Mouse (Mus musculus) heart, embryonic 13.5 days (tissue): ENCODE measurements around the gene Efhc1. TPM values are rescaled to one million over a fixed set of nuclear protein-coding genes. Genes with fewer than 3 reads are reported as not detected.
"Not testable (repeated sequence)": the region's sequence is repeated elsewhere in the genome, so short reads cannot be mapped to it uniquely, and the experiment has no call there.

Experiments used
- ATAC-seq: fragments of 200-750 bp; cut with Nextera tagmentation; 2 replicates; pipeline ENCODE4 v1.8.0; 2017; ENCODE audit warnings: moderate TSS enrichment; ENCODE audit not compliant: insufficient number of reproducible peaks, low FRiP score, low TSS enrichment; ENCODE audit errors: extremely low read depth
- H3K27ac ChIP-seq: fragments of 300-500 bp; sonication (generic); replicated peaks from 2 replicates; pipeline ENCODE4 v1.5.1; 2015; ENCODE audit warnings: moderate library complexity, mild to moderate bottlenecking, inconsistent platforms
- H3K27me3 ChIP-seq: fragments of 300-500 bp; sonication (generic); replicated peaks from 2 replicates; pipeline ENCODE4 v1.6.1; 2015; ENCODE audit warnings: mild to moderate bottlenecking, inconsistent platforms
- H3K36me3 ChIP-seq: fragments of 300-500 bp; sonication (generic); 2 replicates; pipeline ENCODE4 v1.6.1; 2015; ENCODE audit warnings: mild to moderate bottlenecking, inconsistent platforms
- H3K4me1 ChIP-seq: fragments of 300-500 bp; sonication (generic); 2 replicates; pipeline ENCODE4 v1.6.1; 2015; ENCODE audit warnings: inconsistent platforms
- H3K4me2 ChIP-seq: fragments of 300-500 bp; sonication (generic); 2 replicates; pipeline ENCODE4 v1.6.1; 2015; ENCODE audit warnings: inconsistent platforms, mild to moderate bottlenecking, moderate library complexity
- H3K4me3 ChIP-seq: fragments of 300-500 bp; sonication (generic); 2 replicates; pipeline ENCODE4 v1.5.1; 2015; ENCODE audit warnings: moderate library complexity, mild to moderate bottlenecking, inconsistent platforms
- H3K9ac ChIP-seq: fragments of 300-500 bp; sonication (generic); 2 replicates; pipeline ENCODE4 v1.6.1; 2015; ENCODE audit warnings: inconsistent platforms, mild to moderate bottlenecking, moderate library complexity
- H3K9me3 ChIP-seq: fragments of 300-500 bp; sonication (generic); 2 replicates; pipeline ENCODE4 v1.6.1; 2016; ENCODE audit warnings: inconsistent platforms
- WGBS: fragments of 180-500 bp; shearing (Covaris S2); methylation state at CpG from one replicate; pipeline ENCODE4 v1.1.7; 2015; ENCODE audit warnings: mixed read lengths; 5-methylcytosine and 5-hydroxymethylcytosine counted together
- polyA plus RNA-seq: library from polyadenylated mRNA; unstranded; fragments of >200 nt; fragmentation: Nextera tagmentation; extraction: Ambion mirVana; gene quantifications from 2 replicates; pipeline ENCODE4 v1.2.1, GENCODE M21; 2015

Gene Efhc1
- polyA plus RNA-seq, 1 experiment from 2014 or later: 1.6 TPM

GRCm38 (mm10) chr1:20922612-20923399, 28.6 kb upstream of the Efhc1 start:
- no peaks in the 10 kb centered on the region for H3K27me3 ChIP-seq
- WGBS: 32% methylated on average over 11 of the region's 11 CpGs
- H3K36me3 ChIP-seq: no peaks in the 10 kb centered on the region
- no peaks in the 10 kb centered on the region for H3K9me3 ChIP-seq
- no peak overlapping the region for H3K4me3 ChIP-seq
- peaks cover 16% of the 10 kb centered on the region for H3K4me1 ChIP-seq
- H3K27ac ChIP-seq: peak overlapping the region; percentile 22
- H3K9ac ChIP-seq: no peak overlapping the region
- H3K4me2 ChIP-seq: peak overlapping the region; percentile 40
- no peak; the same call in 1 of the 2 replicates for ATAC-seq

- not testable (repeated sequence) for ATAC-seq
These were observed 26.1 kb upstream of the Efhc1 start for GRCm38 (mm10) chr1:20925324-20925723.

GRCm38 (mm10) chr1:20925926-20926325, 25.5 kb upstream of the Efhc1 start:
- Histone ChIP-seq H3K4me1 (peaks cover 16% of the 10 kb centered on the region), H3K9ac (no peak overlapping the region), H3K27ac (no peak overlapping the region), H3K4me2 (no peak overlapping the region), H3K27me3 (no peaks in the 10 kb centered on the region), H3K9me3 (no peaks in the 10 kb centered on the region), H3K4me3 (no peak overlapping the region), H3K36me3 (no peaks in the 10 kb centered on the region)
- WGBS: 81% methylated on average over 4 of the region's 4 CpGs
- no peak for ATAC-seq

More at GRCm38 (mm10) chr1:20925324-20925723, 26.1 kb upstream of the Efhc1 start:
- not testable (repeated sequence) for H3K27ac ChIP-seq, H3K9ac ChIP-seq, H3K36me3 ChIP-seq, H3K27me3 ChIP-seq, H3K4me2 ChIP-seq, H3K4me3 ChIP-seq, H3K9me3 ChIP-seq
- peaks cover 16% of the 10 kb centered on the region for H3K4me1 ChIP-seq
- 75% methylated on average over 7 of the region's 7 CpGs for WGBS

GRCm38 (mm10) chr1:20926376-20926775, 25.1 kb upstream of the Efhc1 start:
- no peaks in the 10 kb centered on the region for H3K27me3 ChIP-seq
- no peaks in the 10 kb centered on the region for H3K9me3 ChIP-seq
- 73% methylated on average over 4 of the region's 4 CpGs for WGBS

GRCm38 (mm10) chr1:20928487-20928886, 22.9 kb upstream of the Efhc1 start:
- no peak overlapping the region for H3K4me3 ChIP-seq
- no peaks in the 10 kb centered on the region for H3K27me3 ChIP-seq
- H3K9ac ChIP-seq: no peak overlapping the region
- H3K9me3 ChIP-seq: no peaks in the 10 kb centered on the region
- no peak for ATAC-seq
- H3K4me1 ChIP-seq: peaks cover 3% of the 10 kb centered on the region
- H3K27ac ChIP-seq: no peak overlapping the region
- H3K4me2 ChIP-seq: no peak overlapping the region
- no peaks in the 10 kb centered on the region for H3K36me3 ChIP-seq
- 60% methylated on average over 4 of the region's 4 CpGs for WGBS

More at GRCm38 (mm10) chr1:20926376-20926775, 25.1 kb upstream of the Efhc1 start:
- Histone ChIP-seq H3K4me2 (no peak overlapping the region), H3K27ac (no peak overlapping the region), H3K9ac (no peak overlapping the region), H3K4me3 (no peak overlapping the region), H3K4me1 (peaks cover 16% of the 10 kb centered on the region), H3K36me3 (no peaks in the 10 kb centered on the region)
- no peak for ATAC-seq

GRCm38 (mm10) chr1:20933457-20933856, 18.0 kb upstream of the Efhc1 start:
- no peaks in the 10 kb centered on the region for H3K9me3 ChIP-seq
- no peak overlapping the region for H3K4me3 ChIP-seq
- H3K4me2 ChIP-seq: no peak overlapping the region
- H3K4me1 ChIP-seq: peaks cover 6% of the 10 kb centered on the region; the same call in 1 of the 2 replicates
- no peak overlapping the region for H3K27ac ChIP-seq
- WGBS: 12% methylated on average over 7 of the region's 7 CpGs
- H3K27me3 ChIP-seq: no peaks in the 10 kb centered on the region
- ATAC-seq: no peak
- H3K36me3 ChIP-seq: peaks cover 11% of the 10 kb centered on the region
- H3K9ac ChIP-seq: no peak overlapping the region

GRCm38 (mm10) chr1:20935106-20935505, 16.3 kb upstream of the Efhc1 start:
- WGBS: 60% methylated on average over 22 of the region's 22 CpGs
- peak; percentile 23; the same call in 1 of the 2 replicates for ATAC-seq
- no peaks in the 10 kb centered on the region for H3K27me3 ChIP-seq
- no peak overlapping the region for H3K4me2 ChIP-seq
- no peak overlapping the region for H3K27ac ChIP-seq
- H3K4me1 ChIP-seq: peaks cover 6% of the 10 kb centered on the region; the same call in 1 of the 2 replicates
- H3K36me3 ChIP-seq: peaks cover 11% of the 10 kb centered on the region
- no peak overlapping the region for H3K4me3 ChIP-seq
- no peak overlapping the region for H3K9ac ChIP-seq
- H3K9me3 ChIP-seq: no peaks in the 10 kb centered on the region

GRCm38 (mm10) chr1:20939046-20939445, 12.4 kb upstream of the Efhc1 start:
- ATAC-seq: no peak

GRCm38 (mm10) chr1:20940151-20940550, 11.3 kb upstream of the Efhc1 start:
- no peak overlapping the region for H3K27ac ChIP-seq
- 0 out of 2 replicates have a peak overlapping the region, but pooled peaks have one; percentile 28 for H3K9ac ChIP-seq
- H3K4me2 ChIP-seq: peak overlapping the region; percentile 37
- peaks cover under 1% of the 10 kb centered on the region for H3K36me3 ChIP-seq
- no peak for ATAC-seq
- no peaks in the 10 kb centered on the region; the same call in 1 of the 2 replicates for H3K4me1 ChIP-seq
- no peak overlapping the region for H3K4me3 ChIP-seq
- H3K9me3 ChIP-seq: peaks cover 4% of the 10 kb centered on the region; the same call in 1 of the 2 replicates
- H3K27me3 ChIP-seq: no peaks in the 10 kb centered on the region
- 33% methylated on average over 16 of the region's 16 CpGs for WGBS

More at GRCm38 (mm10) chr1:20939046-20939445, 12.4 kb upstream of the Efhc1 start:
- H3K9ac ChIP-seq: no peak overlapping the region
- WGBS: 32% methylated on average over 3 of the region's 3 CpGs
- H3K4me2 ChIP-seq: no peak overlapping the region
- no peaks in the 10 kb centered on the region for H3K27me3 ChIP-seq
- H3K36me3 ChIP-seq: peaks cover 11% of the 10 kb centered on the region
- no peak overlapping the region for H3K4me3 ChIP-seq
- H3K27ac ChIP-seq: no peak overlapping the region
- peaks cover 6% of the 10 kb centered on the region; the same call in 1 of the 2 replicates for H3K4me1 ChIP-seq
- peaks cover 4% of the 10 kb centered on the region; the same call in 1 of the 2 replicates for H3K9me3 ChIP-seq

- no peaks in the 10 kb centered on the region for H3K36me3 ChIP-seq
- no peaks in the 10 kb centered on the region for H3K4me1 ChIP-seq
- H3K4me3 ChIP-seq: no peak overlapping the region
- H3K4me2 ChIP-seq: no peak overlapping the region
- H3K27ac ChIP-seq: no peak overlapping the region
- WGBS: 25% methylated on average over 2 of the region's 2 CpGs
- ATAC-seq: no peak
- no peak overlapping the region for H3K9ac ChIP-seq
- H3K27me3 ChIP-seq: no peaks in the 10 kb centered on the region
- peaks cover 4% of the 10 kb centered on the region; the same call in 1 of the 2 replicates for H3K9me3 ChIP-seq
These were observed 10.1 kb upstream of the Efhc1 start for GRCm38 (mm10) chr1:20941322-20941721.

- no peaks in the 10 kb centered on the region for H3K27me3 ChIP-seq
- no peak overlapping the region for H3K9ac ChIP-seq
- no peak overlapping the region for H3K4me3 ChIP-seq
- no peak for ATAC-seq
- no peak overlapping the region for H3K27ac ChIP-seq
- no peak overlapping the region for H3K4me2 ChIP-seq
- peaks cover 4% of the 10 kb centered on the region; the same call in 1 of the 2 replicates for H3K9me3 ChIP-seq
- H3K36me3 ChIP-seq: no peaks in the 10 kb centered on the region
- no peaks in the 10 kb centered on the region for H3K4me1 ChIP-seq
- 79% methylated on average over 7 of the region's 7 CpGs for WGBS
These were observed 9.6 kb upstream of the Efhc1 start for GRCm38 (mm10) chr1:20941857-20942256.
